Mouse (Mus musculus): ENCODE results near the gene Exosc5. TPM values are rescaled to one million over a fixed set of nuclear protein-coding genes. Genes with fewer than 3 reads are reported as not detected.

Exosc5 gene
- total RNA-seq, 2 experiments from 2014 or later = 16.0 to 16.3 TPM

DNA sequence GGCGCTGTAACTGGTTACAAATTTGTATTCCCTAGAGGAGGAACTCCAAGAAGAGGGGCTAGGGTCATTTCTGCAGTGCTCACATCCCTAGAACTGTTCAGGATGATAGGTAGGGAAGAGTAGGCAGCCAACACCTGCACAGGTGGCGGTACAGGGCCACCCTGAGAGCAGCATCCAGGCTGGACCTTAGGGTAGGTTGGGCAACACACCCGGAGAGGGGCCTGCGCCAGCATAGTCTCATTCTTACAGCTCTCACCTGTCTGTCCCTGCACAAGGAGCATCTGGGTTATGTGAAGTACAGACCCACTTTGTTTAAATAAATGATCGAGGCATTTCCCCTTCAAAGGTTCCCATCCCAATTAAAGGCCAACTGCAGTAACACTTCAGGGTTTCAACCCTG, 61.8 kb downstream of the Exosc5 start:
- intact Hi-C loops (cut with DNase I) = loop anchor here (2.0 kb wide), 1 partner anchor 30 kb away; no protein-coding TSS in a partner anchor
- DNase-seq (ENCODE audit: low spot score) = no peak

Other genes starting within 250 kb of the Exosc5 start
- not detected for gene Cxcl17, start 246.3 kb upstream of the Exosc5 start, total RNA-seq (2021)
- gene Ceacam1, start 181.6 kb upstream of the Exosc5 start, total RNA-seq (2021) = 10 to 100 TPM; 12.4 to 14.7 TPM
- 1 to 10 TPM; 2.2 to 2.4 TPM for gene Ceacam2, start 119.3 kb upstream of the Exosc5 start, total RNA-seq (2021)
- under 1 TPM in 1 of 2 experiments, not detected in 1; 0.29 TPM for gene Erich4, start 43.3 kb upstream of the Exosc5 start, total RNA-seq (2021)
- 10 to 100 TPM; 60.4 to 65.0 TPM for gene Dmac2, start 39.8 kb upstream of the Exosc5 start, total RNA-seq (2021)
- 1 to 10 TPM; 2.3 to 4.2 TPM for gene B3gnt8, start 32.5 kb upstream of the Exosc5 start, total RNA-seq (2021)
- 100 to 1,000 TPM; 184 to 199 TPM for gene Bckdha, start 183 bp upstream of the Exosc5 start, total RNA-seq (2021)
- gene Tmem91, start 16.0 kb downstream of the Exosc5 start, total RNA-seq (2021) = not detected
- gene B9d2, start 21.6 kb downstream of the Exosc5 start, total RNA-seq (2021) = 10 to 100 TPM in 1 of 2 experiments, 1 to 10 TPM in 1; 8.3 to 10.9 TPM
- 10 to 100 TPM; 23.8 to 24.5 TPM for gene Tgfb1, start 27.8 kb downstream of the Exosc5 start, total RNA-seq (2021)
- 10 to 100 TPM; 50.3 to 52.7 TPM for gene Ccdc97, start 59.9 kb downstream of the Exosc5 start, total RNA-seq (2021)
- 10 to 100 TPM; 77.8 TPM for gene Hnrnpul1, start 95.6 kb downstream of the Exosc5 start, total RNA-seq (2021)
- gene Axl, start 129.5 kb downstream of the Exosc5 start, total RNA-seq (2021) = 10 to 100 TPM; 78.6 to 99.4 TPM
- 1 to 10 TPM; 5.8 to 6.3 TPM for gene Cyp2s1, start 157.7 kb downstream of the Exosc5 start, total RNA-seq (2021)
- gene Cyp2b10, start 238.5 kb downstream of the Exosc5 start, total RNA-seq (2021) = 1 to 10 TPM; 1.4 to 1.5 TPM